In the genomic region with DNA sequence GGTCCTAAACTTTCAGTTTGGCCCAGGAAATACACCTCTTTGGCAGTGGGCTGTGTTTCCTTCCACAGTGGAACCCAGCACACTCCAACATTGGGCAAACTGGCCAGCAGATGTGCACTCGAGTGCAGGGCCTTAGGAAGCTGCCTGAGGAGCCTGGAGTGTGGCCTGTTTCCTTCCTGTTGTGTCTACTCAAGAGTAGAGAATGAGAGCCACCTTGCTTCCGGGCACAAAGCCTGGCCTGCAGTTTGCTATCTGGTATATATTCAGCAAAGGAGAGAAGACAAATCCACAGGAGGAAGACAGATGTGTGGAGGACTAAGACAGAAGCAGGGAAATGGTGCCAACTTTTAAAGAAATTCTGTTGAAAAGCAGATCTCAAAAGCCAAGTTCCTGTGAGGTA, we compare ENCODE assay signal across 23 mouse cellular contexts.
DNase-seq lines count a peak whose midpoint lies in the region; ATAC-seq lines count a peak whose summit lies in the region.
"Had no signal": no experiment of that assay in that cellular context is flagged by ENCODE, and none has a peak within 500 bp of the region (broad histone marks: within the 10 kb centered on the region; RNA-seq: fewer than 3 reads in every experiment).

No protein-coding gene starts in this region.

- peaks cover 11% of the 10 kb centered on the region for H3K4me1 ChIP-seq in forebrain, embryonic 16.5 days (replicated peaks; ENCODE audit: control insufficient read depth, insufficient read depth, low read length)
- peaks cover 45% of the 10 kb centered on the region for H3K4me1 ChIP-seq in forebrain, embryonic 10.5 days
- H3K4me1 ChIP-seq: heart, embryonic 13.5 days; kidney, embryonic 15.5 days; liver, embryonic 12.5 days; lung, embryonic 15.5 days; stomach, embryonic 15.5 days had no signal

- no peaks in the 10 kb centered on the region for H3K9me3 ChIP-seq in forebrain, embryonic 16.5 days (ENCODE audit: control insufficient read depth, low read length)
- H3K9me3 ChIP-seq in forebrain, embryonic 10.5 days = no peaks in the 10 kb centered on the region
- H3K9me3 ChIP-seq: embryonic facial prominence, embryonic 12.5 days; heart, embryonic 13.5 days; kidney, embryonic 15.5 days; liver, embryonic 12.5 days; lung, embryonic 15.5 days; megakaryocyte, embryonic 14.5 days; midbrain, embryonic 15.5 days; stomach, embryonic 15.5 days had no signal

- H3K4me3 ChIP-seq in forebrain, embryonic 16.5 days (replicated peaks; ENCODE audit: low read length) = no peak overlapping the region
- no peak overlapping the region for H3K4me3 ChIP-seq in forebrain, embryonic 10.5 days
- H3K4me3 ChIP-seq: embryonic facial prominence, embryonic 12.5 days; heart, embryonic 13.5 days; kidney, embryonic 15.5 days; liver, embryonic 12.5 days; lung, embryonic 15.5 days; megakaryocyte, embryonic 14.5 days; midbrain, embryonic 15.5 days; stomach, embryonic 15.5 days had no signal

- H3K27me3 ChIP-seq in forebrain, embryonic 16.5 days (replicated peaks; ENCODE audit: control insufficient read depth, insufficient read depth, low read length) = no peaks in the 10 kb centered on the region
- H3K27me3 ChIP-seq in forebrain, embryonic 10.5 days (ENCODE audit: poor library complexity, severe bottlenecking) = peaks cover 33% of the 10 kb centered on the region
- H3K27me3 ChIP-seq: embryonic facial prominence, embryonic 12.5 days; heart, embryonic 13.5 days; kidney, embryonic 15.5 days; liver, embryonic 12.5 days; lung, embryonic 15.5 days; megakaryocyte, embryonic 14.5 days; midbrain, embryonic 15.5 days; stomach, embryonic 15.5 days had no signal

- H3K36me3 ChIP-seq in forebrain, embryonic 16.5 days (ENCODE audit: control insufficient read depth, insufficient read depth) = no peaks in the 10 kb centered on the region; the same call in 1 of the 2 replicates
- H3K36me3 ChIP-seq in forebrain, embryonic 10.5 days (replicated peaks) = peaks cover 6% of the 10 kb centered on the region; the same call in 1 of the 2 replicates
- H3K36me3 ChIP-seq: embryonic facial prominence, embryonic 12.5 days; kidney, embryonic 15.5 days; lung, embryonic 15.5 days; midbrain, embryonic 15.5 days; stomach, embryonic 15.5 days had no signal

- H3K27ac ChIP-seq in forebrain, embryonic 16.5 days (ENCODE audit: low read length) = peak overlapping the region; percentile 56
- H3K27ac ChIP-seq in forebrain, embryonic 10.5 days = no peak overlapping the region
- H3K27ac ChIP-seq: embryonic facial prominence, embryonic 12.5 days; heart, embryonic 13.5 days; hindbrain, postnatal 0 days; kidney, embryonic 15.5 days; liver, embryonic 12.5 days; lung, embryonic 15.5 days; midbrain, embryonic 15.5 days; stomach, embryonic 15.5 days had no signal

- no peak overlapping the region for H3K4me2 ChIP-seq in forebrain, embryonic 16.5 days (ENCODE audit: low read length)
- H3K4me2 ChIP-seq: embryonic facial prominence, embryonic 12.5 days; heart, embryonic 13.5 days; kidney, embryonic 15.5 days; liver, embryonic 12.5 days; lung, embryonic 15.5 days; midbrain, embryonic 15.5 days; stomach, embryonic 15.5 days had no signal

- no peak overlapping the region for H3K9ac ChIP-seq in forebrain, embryonic 16.5 days (replicated peaks; ENCODE audit: low read depth, low read length)
- H3K9ac ChIP-seq: embryonic facial prominence, embryonic 12.5 days; heart, embryonic 13.5 days; kidney, embryonic 15.5 days; liver, embryonic 12.5 days; lung, embryonic 15.5 days; midbrain, embryonic 15.5 days; stomach, embryonic 15.5 days had no signal

- WGBS in forebrain, embryonic 16.5 days = 70% methylated on average over 2 of the region's 2 CpGs
- 87% methylated on average over 2 of the region's 2 CpGs for WGBS in forebrain, embryonic 10.5 days

- no peak for DNase-seq in forebrain, embryonic 10.5 days (ENCODE audit: extremely low spot score, low spot score)
- DNase-seq in A20 (ENCODE audit: low read depth, low spot score) = peak; percentile 47
- DNase-seq in kidney, adult 8-10 months = no peak
- DNase-seq in urinary bladder, postnatal 25 days (ENCODE audit: low spot score) = no peak
- DNase-seq in gastrocnemius, postnatal 10 days = no peak
- DNase-seq: adrenal gland, postnatal 10 days; cerebellum, adult 11-12 months; heart, adult 11 months; heart, postnatal 36 days; right cerebral cortex, adult 18-20 months; thymus, postnatal 36 days had no signal

- ATAC-seq in forebrain, embryonic 16.5 days = no peak
- ATAC-seq in activated CD4-positive, CD25-positive, alpha-beta regulatory T cell, adult 4 months = peak; percentile 72
- ATAC-seq in megakaryocyte, adult 5-6 weeks (ENCODE audit: poor library complexity, severe bottlenecking) = peak; percentile 50
- ATAC-seq: hindbrain, postnatal 0 days; liver, embryonic 12.5 days; midbrain, embryonic 15.5 days had no signal
